28 mouse cellular contexts compared by ENCODE assay signal in the genomic region with DNA sequence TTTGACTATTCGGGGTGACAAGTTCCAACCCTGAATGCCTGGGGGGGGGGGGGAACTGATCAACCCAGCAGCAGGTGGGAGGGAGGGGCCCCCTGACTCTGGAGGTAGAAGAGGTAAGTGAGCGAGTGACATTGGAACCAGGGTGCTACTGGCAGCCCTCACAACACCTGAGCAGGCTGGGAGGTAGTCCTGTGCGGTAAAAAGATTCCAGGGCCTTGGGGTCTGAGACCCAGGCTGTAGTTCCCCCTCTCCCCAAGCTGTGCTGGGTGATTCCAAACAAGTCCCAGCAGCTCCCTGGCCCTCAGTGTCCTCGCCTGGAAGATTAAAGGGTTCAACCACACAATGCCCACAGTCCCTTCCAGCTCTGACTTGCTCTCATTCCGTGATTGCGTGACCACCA.
DNase-seq lines count a peak whose midpoint lies in the region; ATAC-seq lines count a peak whose summit lies in the region.
"Had no signal": no experiment of that assay in that cellular context is flagged by ENCODE, and none has a peak within 500 bp of the region (broad histone marks: within the 10 kb centered on the region; RNA-seq: fewer than 3 reads in every experiment).

No protein-coding gene starts in this region.

- H3K9me3 ChIP-seq in heart, embryonic 16.5 days (replicated peaks; ENCODE audit: control insufficient read depth, low read length), result peaks cover 8% of the 10 kb centered on the region
- H3K9me3 ChIP-seq in heart, embryonic 10.5 days, result 0 out of 2 replicates have a peak, but pooled peaks cover 3% of the 10 kb centered on the region
- peaks cover 4% of the 10 kb centered on the region; the same call in 1 of the 2 replicates for H3K9me3 ChIP-seq in stomach, embryonic 14.5 days (ENCODE audit: control insufficient read depth, low read depth, low read length)
- H3K9me3 ChIP-seq: hindbrain, embryonic 13.5 days; kidney, embryonic 15.5 days; midbrain, embryonic 15.5 days; neural tube, embryonic 15.5 days had no signal

- WGBS in heart, embryonic 16.5 days, result 73% methylated on average over 6 of the region's 6 CpGs
- WGBS in heart, embryonic 10.5 days, result 78% methylated on average over 6 of the region's 6 CpGs
- 73% methylated on average over 6 of the region's 6 CpGs for WGBS in stomach, embryonic 14.5 days

- H3K27ac ChIP-seq in heart, embryonic 16.5 days (ENCODE audit: low read length), result no peak overlapping the region
- no peak overlapping the region for H3K27ac ChIP-seq in heart, embryonic 10.5 days
- no peak overlapping the region; the same call in 1 of the 2 replicates for H3K27ac ChIP-seq in stomach, embryonic 14.5 days (ENCODE audit: low read length)
- H3K27ac ChIP-seq: hindbrain, embryonic 13.5 days; kidney, embryonic 15.5 days; liver, embryonic 14.5 days; midbrain, embryonic 15.5 days; neural tube, embryonic 15.5 days had no signal

- no peaks in the 10 kb centered on the region for H3K4me1 ChIP-seq in heart, embryonic 16.5 days (ENCODE audit: control insufficient read depth, insufficient read depth, low read length)
- no peaks in the 10 kb centered on the region for H3K4me1 ChIP-seq in heart, embryonic 10.5 days
- peaks cover 2% of the 10 kb centered on the region; the same call in 1 of the 2 replicates for H3K4me1 ChIP-seq in stomach, embryonic 14.5 days (ENCODE audit: control insufficient read depth, insufficient read depth, low read length)

- no peak for DNase-seq in heart, embryonic 10.5 days (ENCODE audit: low spot score)
- DNase-seq in thymus, postnatal 14 days, result peak; percentile 40
- no peak for DNase-seq in thymus, adult 18-20 months
- DNase-seq in layer of hippocampus, adult 11-12 months (ENCODE audit: low spot score), result no peak
- no peak for DNase-seq in cerebellum, postnatal 10 days
- DNase-seq: adrenal gland, postnatal 14 days; cerebellum, adult 11-12 months; cerebellum, adult 9-11 months; gastrocnemius, postnatal 25 days; heart, adult 11 months; heart, postnatal 4 days; kidney, adult 18-20 months; kidney, postnatal 36 days; layer of hippocampus, postnatal 36 days; left cerebral cortex, postnatal 4 days; liver; lung, adult 2 months; lung, postnatal 10 days; right cerebral cortex, postnatal 25 days had no signal

- no peaks in the 10 kb centered on the region for H3K36me3 ChIP-seq in heart, embryonic 16.5 days (ENCODE audit: control insufficient read depth, insufficient read depth)
- H3K36me3 ChIP-seq in heart, embryonic 10.5 days, result no peaks in the 10 kb centered on the region
- H3K36me3 ChIP-seq in stomach, embryonic 14.5 days (ENCODE audit: control insufficient read depth, insufficient read depth, low read length), result no peaks in the 10 kb centered on the region
- H3K36me3 ChIP-seq: hindbrain, embryonic 13.5 days; kidney, embryonic 15.5 days; midbrain, embryonic 15.5 days; neural tube, embryonic 15.5 days had no signal

- H3K27me3 ChIP-seq in heart, embryonic 16.5 days (ENCODE audit: control insufficient read depth, insufficient read depth, low read length), result no peaks in the 10 kb centered on the region
- H3K27me3 ChIP-seq in heart, embryonic 10.5 days (ENCODE audit: insufficient read depth, poor library complexity, severe bottlenecking), result peaks cover 8% of the 10 kb centered on the region; the same call in 1 of the 2 replicates
- H3K27me3 ChIP-seq in stomach, embryonic 14.5 days (ENCODE audit: control insufficient read depth, insufficient read depth, low read length), result no peaks in the 10 kb centered on the region
- H3K27me3 ChIP-seq: hindbrain, embryonic 13.5 days; kidney, embryonic 15.5 days; midbrain, embryonic 15.5 days; neural tube, embryonic 15.5 days had no signal

- H3K9ac ChIP-seq in heart, embryonic 16.5 days (ENCODE audit: low read length), result no peak overlapping the region
- H3K9ac ChIP-seq in stomach, embryonic 14.5 days (replicated peaks; ENCODE audit: low read depth, low read length), result no peak overlapping the region
- H3K9ac ChIP-seq: hindbrain, embryonic 13.5 days; kidney, embryonic 15.5 days; liver, embryonic 14.5 days; midbrain, embryonic 15.5 days; neural tube, embryonic 15.5 days had no signal

- H3K4me2 ChIP-seq in heart, embryonic 16.5 days (ENCODE audit: low read depth, low read length), result no peak overlapping the region
- no peak overlapping the region for H3K4me2 ChIP-seq in stomach, embryonic 14.5 days (replicated peaks; ENCODE audit: low read depth, low read length)
- H3K4me2 ChIP-seq: heart, embryonic 11.5 days; hindbrain, embryonic 13.5 days; kidney, embryonic 15.5 days; midbrain, embryonic 15.5 days; neural tube, embryonic 15.5 days had no signal

- peak; percentile 23; the same call in 1 of the 2 replicates for ATAC-seq in heart, embryonic 16.5 days (replicated peaks; ENCODE audit: extremely low read depth, insufficient read depth, low FRiP score)
- peak; percentile 33; the same call in 1 of the 2 replicates for ATAC-seq in stomach, embryonic 14.5 days (ENCODE audit: insufficient number of reproducible peaks, insufficient read depth, low FRiP score, low read depth)
- ATAC-seq: forebrain, embryonic 14.5 days; midbrain, embryonic 15.5 days had no signal

- H3K4me3 ChIP-seq in heart, embryonic 16.5 days (ENCODE audit: low read length), result no peak overlapping the region
- H3K4me3 ChIP-seq in heart, embryonic 10.5 days, result no peak overlapping the region
- no peak overlapping the region for H3K4me3 ChIP-seq in stomach, embryonic 14.5 days (ENCODE audit: low read depth, low read length)
- H3K4me3 ChIP-seq: hindbrain, embryonic 13.5 days; kidney, embryonic 15.5 days; midbrain, embryonic 15.5 days; neural tube, embryonic 15.5 days had no signal
